Mouse (Mus musculus): Measurements from ENCODE around the gene Zbtb20. TPM values are rescaled to one million over a fixed set of nuclear protein-coding genes. Genes with fewer than 3 reads are reported as not detected.

The Zbtb20 gene
- polyA plus RNA-seq, 2 experiments, result 0.40 to 2.2 TPM

DNA sequence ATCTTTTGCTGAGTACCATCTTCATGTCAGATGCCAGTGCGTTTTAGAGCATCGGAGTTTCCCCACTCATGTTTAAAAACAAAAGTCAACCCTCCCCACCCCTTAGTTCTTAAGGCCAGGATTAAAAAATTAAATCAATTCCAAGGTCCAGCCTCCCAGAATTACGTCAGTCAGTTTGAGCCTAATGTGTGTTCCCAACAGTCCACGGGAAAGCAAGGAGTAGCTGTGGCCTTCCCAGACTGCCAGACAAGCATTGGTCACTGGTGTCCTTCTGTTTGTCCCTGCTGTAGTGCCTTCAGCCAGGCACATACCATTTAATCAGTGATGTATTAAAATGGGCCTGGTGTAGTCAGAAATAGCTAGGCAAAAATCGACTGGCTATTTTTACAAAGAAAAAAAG, 673.1 kb downstream of the Zbtb20 start:
- Histone ChIP-seq H3K36me3 (replicated peaks; ENCODE audit: control insufficient read depth, insufficient read depth, low read depth) (no peaks in the 10 kb centered on the region), H3K9me3 (ENCODE audit: control insufficient read depth, low read length) (no peaks in the 10 kb centered on the region), H3K4me2 (ENCODE audit: low read depth) (no peak overlapping the region), H3K4me3 (ENCODE audit: insufficient read depth in 1 of 2, low read depth in 2 of 2, low read length in 2 of 2) (no peak overlapping the region), H3K9ac (replicated peaks) (no peak overlapping the region), H3K4me1 (replicated peaks; ENCODE audit: control insufficient read depth in 2 of 2, insufficient read depth in 2 of 2, low read length in 1 of 2) (peaks cover 0 to 11% of the 10 kb centered on the region in 2 experiments; a peak in 2 of 4 replicates), H3K27ac (no peak overlapping the region), H3K27me3 (ENCODE audit: control insufficient read depth, insufficient read depth, low read length) (no peaks in the 10 kb centered on the region)
- WGBS (ENCODE audit: insufficient replicate concordance), result 56% methylated on average over 5 of the region's 5 CpGs
- no peak for DNase-seq (ENCODE audit: low read depth in 3 of 3, low spot score in 3 of 3)
- ATAC-seq (ENCODE audit: insufficient read depth), result no peak
- TF ChIP-seq CTCF (IDR thresholded peaks at IDR 0.05; ENCODE audit: low read depth), result no peak

DNA sequence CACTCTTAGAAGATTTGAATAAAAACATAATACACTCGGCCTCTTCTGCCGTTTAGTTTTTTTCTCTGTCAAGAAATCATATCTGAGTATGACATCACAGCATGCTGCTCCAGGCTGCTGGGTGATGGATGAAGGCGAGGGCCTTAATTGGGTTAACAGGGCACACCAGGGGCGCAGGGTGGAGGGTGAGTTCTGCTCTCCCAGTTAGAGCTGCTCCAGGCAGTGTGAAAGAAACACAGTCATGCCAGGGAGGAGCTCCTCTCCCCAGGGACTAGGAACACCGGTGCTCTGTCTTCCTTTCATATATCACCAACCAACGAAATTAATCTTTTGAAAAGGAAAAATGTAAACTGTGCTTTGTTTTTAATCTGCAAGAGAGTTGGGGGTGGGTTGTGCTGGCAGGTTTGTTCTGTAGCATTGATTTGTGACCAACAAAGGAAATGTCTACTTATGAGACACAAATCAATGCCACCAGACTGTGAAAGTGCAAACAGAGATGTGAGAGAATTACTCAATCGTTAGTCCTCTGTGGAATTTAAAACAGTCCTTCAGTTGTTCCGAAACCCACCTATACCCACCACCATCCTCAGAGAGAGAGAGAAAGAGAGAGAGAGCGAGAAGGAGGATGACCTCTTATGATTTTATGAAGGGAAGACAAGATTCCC, 673.9 kb downstream of the Zbtb20 start:
- H3K4me2 ChIP-seq (ENCODE audit: low read depth), result no peak overlapping the region
- H3K4me3 ChIP-seq (ENCODE audit: insufficient read depth in 1 of 2, low read depth in 2 of 2, low read length in 2 of 2), result no peak overlapping the region
- ATAC-seq (ENCODE audit: insufficient read depth) (no peak), DNase-seq (ENCODE audit: low read depth in 3 of 3, low spot score in 3 of 3) (no peak)
- no peaks in the 10 kb centered on the region for H3K9me3 ChIP-seq (ENCODE audit: control insufficient read depth, low read length)
- no peak overlapping the region for H3K27ac ChIP-seq
- 52% methylated on average over 9 of the region's 9 CpGs for WGBS (ENCODE audit: insufficient replicate concordance)
- no peak overlapping the region for H3K9ac ChIP-seq (replicated peaks)
- H3K4me1 ChIP-seq (replicated peaks; ENCODE audit: control insufficient read depth in 2 of 2, insufficient read depth in 2 of 2, low read length in 1 of 2), result peaks cover 0 to 11% of the 10 kb centered on the region in 2 experiments; a peak in 2 of 4 replicates
- TF ChIP-seq EP300 (IDR thresholded peaks at IDR 0.05; ENCODE audit: low read depth), result no peak
- TF ChIP-seq CTCF (IDR thresholded peaks at IDR 0.05; ENCODE audit: low read depth), result no peak
- H3K27me3 ChIP-seq (ENCODE audit: control insufficient read depth, insufficient read depth, low read length), result no peaks in the 10 kb centered on the region
- no peaks in the 10 kb centered on the region for H3K36me3 ChIP-seq (replicated peaks; ENCODE audit: control insufficient read depth, insufficient read depth, low read depth)

DNA sequence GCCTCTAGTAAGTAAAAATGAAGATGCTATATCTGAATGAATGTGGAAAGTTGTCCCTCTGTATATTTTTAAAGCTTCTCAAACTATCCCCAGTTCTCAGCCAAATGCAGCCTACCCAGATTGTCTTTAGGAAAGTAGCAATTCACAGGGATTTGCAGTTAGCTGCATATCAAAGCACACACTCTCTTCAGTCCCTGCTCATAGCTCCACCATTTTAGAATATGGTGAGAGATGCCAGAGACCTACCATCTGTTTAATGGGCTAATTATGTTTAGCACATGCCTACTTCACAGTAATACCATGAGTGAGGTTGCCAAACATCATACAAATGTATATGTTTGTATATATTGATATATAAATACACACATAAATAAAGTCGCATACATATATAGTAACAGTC, 676.8 kb downstream of the Zbtb20 start:
- Histone ChIP-seq H3K36me3 (replicated peaks; ENCODE audit: control insufficient read depth, insufficient read depth, low read depth) (no peaks in the 10 kb centered on the region), H3K27ac (no peak overlapping the region), H3K27me3 (ENCODE audit: control insufficient read depth, insufficient read depth, low read length) (no peaks in the 10 kb centered on the region), H3K4me3 (ENCODE audit: insufficient read depth in 1 of 2, low read depth in 2 of 2, low read length in 2 of 2) (no peak overlapping the region), H3K9ac (replicated peaks) (no peak overlapping the region), H3K9me3 (ENCODE audit: control insufficient read depth, low read length) (no peaks in the 10 kb centered on the region), H3K4me2 (ENCODE audit: low read depth) (no peak overlapping the region), H3K4me1 (replicated peaks; ENCODE audit: control insufficient read depth in 2 of 2, insufficient read depth in 2 of 2, low read length in 1 of 2) (peaks cover 0 to 10% of the 10 kb centered on the region in 2 experiments; a peak in 2 of 4 replicates)
- DNase-seq (ENCODE audit: low read depth in 3 of 3, low spot score in 3 of 3) (no peak), ATAC-seq (ENCODE audit: insufficient read depth) (no peak)
- TF ChIP-seq CTCF (IDR thresholded peaks at IDR 0.05; ENCODE audit: low read depth) (no peak), EP300 (IDR thresholded peaks at IDR 0.05; ENCODE audit: low read depth) (no peak)
- 73% methylated on average over 1 of the region's 1 CpGs for WGBS (ENCODE audit: insufficient replicate concordance)

DNA sequence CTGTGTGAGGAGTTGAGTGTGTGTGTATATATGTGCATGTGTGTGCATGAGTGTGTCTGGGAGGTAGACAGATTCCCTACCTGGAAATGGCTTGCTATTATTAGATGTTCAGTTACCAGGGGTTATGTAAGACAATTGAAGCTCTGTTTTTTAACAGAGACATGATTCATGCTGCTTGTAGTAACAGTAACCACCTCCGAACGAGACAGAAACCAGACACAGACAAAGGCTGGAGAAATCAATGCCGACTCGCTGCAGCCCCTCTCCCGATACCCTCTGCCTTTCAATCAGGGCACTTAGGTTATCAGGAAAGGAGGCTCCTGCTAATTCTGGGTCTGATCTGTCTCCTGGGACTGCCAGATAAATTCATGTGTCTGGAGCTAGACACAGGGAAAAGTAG, 681.7 kb downstream of the Zbtb20 start:
- H3K9me3 ChIP-seq (ENCODE audit: control insufficient read depth, low read length), result no peaks in the 10 kb centered on the region
- TF ChIP-seq CTCF (IDR thresholded peaks at IDR 0.05; ENCODE audit: low read depth) (no peak), EP300 (IDR thresholded peaks at IDR 0.05; ENCODE audit: low read depth) (no peak)
- H3K4me3 ChIP-seq (ENCODE audit: insufficient read depth in 1 of 2, low read depth in 2 of 2, low read length in 2 of 2), result no peak overlapping the region
- H3K4me2 ChIP-seq (ENCODE audit: low read depth), result no peak overlapping the region
- H3K9ac ChIP-seq (replicated peaks), result no peak overlapping the region
- no peak overlapping the region for H3K27ac ChIP-seq
- no peaks in the 10 kb centered on the region for H3K36me3 ChIP-seq (replicated peaks; ENCODE audit: control insufficient read depth, insufficient read depth, low read depth)
- H3K4me1 ChIP-seq (replicated peaks; ENCODE audit: control insufficient read depth in 2 of 2, insufficient read depth in 2 of 2, low read length in 1 of 2), result no peaks in the 10 kb centered on the region
- DNase-seq (ENCODE audit: low read depth in 3 of 3, low spot score in 3 of 3) (no peak), ATAC-seq (ENCODE audit: insufficient read depth) (no peak)
- 69% methylated on average over 5 of the region's 5 CpGs for WGBS (ENCODE audit: insufficient replicate concordance)
- no peaks in the 10 kb centered on the region for H3K27me3 ChIP-seq (ENCODE audit: control insufficient read depth, insufficient read depth, low read length)

DNA sequence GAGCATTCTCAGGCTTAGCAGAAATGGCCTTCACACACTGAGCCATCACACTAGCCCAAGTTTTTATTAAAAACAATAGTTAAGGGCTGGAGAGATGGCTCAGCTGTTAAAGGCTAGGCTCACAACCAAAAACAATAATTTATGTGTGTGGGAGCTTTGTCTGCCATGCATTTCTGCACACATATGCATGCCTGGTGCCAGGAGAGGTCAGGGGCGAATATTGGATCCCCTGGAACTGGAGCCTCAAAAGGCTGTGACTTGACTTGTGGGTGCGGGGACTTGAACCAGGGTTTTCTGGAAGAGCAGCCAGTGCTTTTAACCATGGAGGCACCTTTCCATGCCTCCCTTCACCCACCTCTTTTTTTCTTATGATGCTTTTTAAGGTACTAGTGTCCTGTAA, 685.6 kb downstream of the Zbtb20 start:
- no peak overlapping the region for H3K9ac ChIP-seq (replicated peaks)
- H3K4me2 ChIP-seq (ENCODE audit: low read depth), result no peak overlapping the region
- 73% methylated on average over 2 of the region's 2 CpGs for WGBS (ENCODE audit: insufficient replicate concordance)
- DNase-seq (ENCODE audit: low read depth in 3 of 3, low spot score in 3 of 3) (no peak), ATAC-seq (ENCODE audit: insufficient read depth) (no peak)
- H3K4me1 ChIP-seq (replicated peaks; ENCODE audit: control insufficient read depth in 2 of 2, insufficient read depth in 2 of 2, low read length in 1 of 2), result no peaks in the 10 kb centered on the region
- H3K27me3 ChIP-seq (ENCODE audit: control insufficient read depth, insufficient read depth, low read length), result no peaks in the 10 kb centered on the region
- H3K4me3 ChIP-seq (ENCODE audit: insufficient read depth in 1 of 2, low read depth in 2 of 2, low read length in 2 of 2), result no peak overlapping the region
- H3K27ac ChIP-seq, result no peak overlapping the region
- TF ChIP-seq CTCF (IDR thresholded peaks at IDR 0.05; ENCODE audit: low read depth), result no peak
- TF ChIP-seq EP300 (IDR thresholded peaks at IDR 0.05; ENCODE audit: low read depth), result no peak
- no peaks in the 10 kb centered on the region for H3K36me3 ChIP-seq (replicated peaks; ENCODE audit: control insufficient read depth, insufficient read depth, low read depth)
- H3K9me3 ChIP-seq (ENCODE audit: control insufficient read depth, low read length), result no peaks in the 10 kb centered on the region

Data from liver, embryonic 14.5 days (tissue).